Mouse (Mus musculus): ENCODE data around the gene Sphkap. TPM values are rescaled to one million over a fixed set of nuclear protein-coding genes. Genes with fewer than 3 reads are reported as not detected.
A peak's percentile ranks its signal among the peaks of the same experiment; 100 is the strongest.

The Sphkap gene
- total RNA-seq (2014; rRNA removed) (63.2 and 68.3 TPM in 2 replicates), polyA plus RNA-seq (2015; fragmentation: Nextera tagmentation; extraction: Ambion mirVana) (16.7 and 17.2 TPM in 2 replicates)

DNA sequence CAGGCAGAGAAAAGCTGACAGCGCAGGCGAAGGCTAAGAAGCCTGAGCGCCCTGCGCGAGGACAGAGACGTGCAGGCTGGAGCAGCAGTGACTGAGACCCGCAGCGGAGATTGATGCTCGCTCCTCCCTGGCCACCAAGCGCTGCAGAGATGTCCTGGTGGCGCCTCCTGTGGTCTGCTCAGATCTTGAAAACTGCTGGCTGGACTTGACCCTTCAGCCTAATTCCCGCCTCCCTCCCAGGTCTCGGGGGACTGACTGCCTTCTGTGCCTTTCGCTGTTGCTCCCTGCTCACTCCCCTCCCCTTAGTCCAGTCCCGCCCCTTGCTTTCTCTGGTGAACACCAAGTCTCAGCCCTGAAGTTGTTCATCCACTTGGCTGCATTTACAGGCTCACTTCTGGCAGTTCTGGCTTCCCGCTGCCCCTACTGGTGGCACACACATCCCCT lies at the start of gene Sphkap:
TSS of gene Sphkap (minus strand) at position 180 of the 444 bp plus-strand sequence.
- H3K9me3 ChIP-seq (ENCODE audit: low read length), result no peaks in the 10 kb centered on the region
- no peaks in the 10 kb centered on the region for H3K4me1 ChIP-seq (ENCODE audit: insufficient read depth, low read length)
- no peaks in the 10 kb centered on the region for H3K27me3 ChIP-seq (ENCODE audit: insufficient read depth, low read length)
- DNase-seq (ENCODE audit: low spot score) (peak; percentile 84), ATAC-seq (ENCODE audit: low FRiP score) (peak; percentile 78)
- TF ChIP-seq CTCF (IDR thresholded peaks at IDR 0.05), result peak; percentile 47
- H3K9ac ChIP-seq (replicated peaks; ENCODE audit: low read length, poor library complexity, severe bottlenecking), result peak within 1 kb of the TSS; percentile 54
- WGBS, result under 1% methylated on average over 16 of the region's 16 CpGs
- peak within 1 kb of the TSS; percentile 50 for H3K4me3 ChIP-seq (ENCODE audit: low read depth, low read length)
- H3K4me2 ChIP-seq (ENCODE audit: low read depth, low read length, poor library complexity, severe bottlenecking), result peak within 1 kb of the TSS; percentile 67
- no peaks in the 10 kb centered on the region for H3K36me3 ChIP-seq (ENCODE audit: insufficient read depth, low read length)
- H3K27ac ChIP-seq (ENCODE audit: low read depth, low read length), result no peak within 1 kb of the TSS

DNA sequence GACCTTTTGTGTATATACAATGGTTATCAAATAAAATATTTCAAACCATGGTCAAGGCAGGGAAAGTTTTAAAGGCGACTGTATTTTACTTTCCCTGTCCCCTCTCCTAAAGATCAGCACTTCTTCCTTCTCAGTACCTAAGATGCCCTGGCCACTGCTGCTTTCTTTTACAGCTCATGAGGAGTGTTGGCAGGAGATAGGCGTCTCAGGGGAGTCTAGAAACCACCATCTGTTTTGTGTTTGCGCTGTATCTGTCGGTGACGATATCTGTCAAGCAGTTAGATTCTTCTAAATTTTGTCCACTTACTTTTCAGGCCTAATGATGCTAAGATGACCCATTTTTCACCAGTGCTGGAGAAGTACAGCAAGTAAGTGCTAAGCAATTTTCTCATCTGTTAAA lies 43.3 kb upstream of the Sphkap start:
- Histone ChIP-seq H3K4me2 (ENCODE audit: low read depth, low read length, poor library complexity, severe bottlenecking) (no peak overlapping the region), H3K4me3 (ENCODE audit: low read depth, low read length) (no peak overlapping the region), H3K27ac (ENCODE audit: low read depth, low read length) (no peak overlapping the region), H3K36me3 (ENCODE audit: insufficient read depth, low read length) (no peaks in the 10 kb centered on the region), H3K9me3 (ENCODE audit: low read length) (no peaks in the 10 kb centered on the region), H3K27me3 (ENCODE audit: insufficient read depth, low read length) (no peaks in the 10 kb centered on the region), H3K9ac (replicated peaks; ENCODE audit: low read length, poor library complexity, severe bottlenecking) (no peak overlapping the region), H3K4me1 (ENCODE audit: insufficient read depth, low read length) (no peaks in the 10 kb centered on the region)
- no peak; the same call in 1 of the 2 replicates for ATAC-seq (ENCODE audit: low FRiP score)
- 80% methylated on average over 5 of the region's 5 CpGs for WGBS
- TF ChIP-seq CTCF (IDR thresholded peaks at IDR 0.05), result no peak
- DNase-seq (ENCODE audit: low spot score), result peak; percentile 69

DNA sequence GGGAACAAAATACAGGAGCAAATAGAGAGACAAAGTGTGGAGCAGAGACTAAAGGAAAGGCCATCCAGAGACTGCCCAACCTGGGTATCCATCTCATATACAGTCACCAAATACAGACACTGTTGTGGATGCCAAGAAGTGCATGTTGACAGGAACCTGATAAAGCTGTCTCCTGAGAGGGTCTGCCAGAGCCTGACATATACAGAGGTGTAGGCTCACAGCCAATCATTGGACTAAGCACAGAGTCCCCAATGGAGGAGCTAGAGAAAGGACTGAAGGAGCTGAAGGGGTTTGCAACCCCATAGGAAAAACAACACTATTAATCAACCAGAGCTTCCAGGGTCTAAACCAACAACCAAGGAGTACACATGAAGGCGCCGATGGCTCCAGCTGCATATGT lies 32.4 kb upstream of the Sphkap start:
- no peak overlapping the region for H3K4me2 ChIP-seq (ENCODE audit: low read depth, low read length, poor library complexity, severe bottlenecking)
- no peaks in the 10 kb centered on the region for H3K9me3 ChIP-seq (ENCODE audit: low read length)
- no peaks in the 10 kb centered on the region for H3K27me3 ChIP-seq (ENCODE audit: insufficient read depth, low read length)
- no peak overlapping the region for H3K27ac ChIP-seq (ENCODE audit: low read depth, low read length)
- no peaks in the 10 kb centered on the region for H3K4me1 ChIP-seq (ENCODE audit: insufficient read depth, low read length)
- ATAC-seq (ENCODE audit: low FRiP score) (no peak), DNase-seq (ENCODE audit: low spot score) (no peak)
- 94% methylated on average over 2 of the region's 2 CpGs for WGBS
- no peak overlapping the region for H3K9ac ChIP-seq (replicated peaks; ENCODE audit: low read length, poor library complexity, severe bottlenecking)
- H3K36me3 ChIP-seq (ENCODE audit: insufficient read depth, low read length), result no peaks in the 10 kb centered on the region
- H3K4me3 ChIP-seq (ENCODE audit: low read depth, low read length), result no peak overlapping the region
- no peak for TF ChIP-seq CTCF (IDR thresholded peaks at IDR 0.05)

DNA sequence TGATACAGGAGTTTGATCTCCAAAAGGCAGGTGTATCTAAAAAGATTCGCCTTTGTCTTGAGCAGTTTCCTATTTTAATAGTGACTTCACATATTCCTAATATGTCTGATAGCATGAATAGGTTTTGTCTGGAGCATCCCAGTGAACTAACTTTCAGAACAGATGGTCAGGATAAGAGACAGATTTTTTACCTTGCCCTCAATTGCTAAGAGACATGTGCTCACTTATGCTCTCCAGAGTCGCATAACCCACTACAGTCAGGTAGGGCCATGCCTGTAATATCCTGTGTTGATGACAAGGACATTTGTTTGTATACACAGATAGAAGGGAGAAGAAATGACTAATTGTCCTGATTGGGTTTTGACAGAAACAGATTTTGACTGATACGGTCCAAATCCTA lies 25.9 kb upstream of the Sphkap start:
- no peak overlapping the region for H3K4me2 ChIP-seq (ENCODE audit: low read depth, low read length, poor library complexity, severe bottlenecking)
- 95% methylated on average over 3 of the region's 3 CpGs for WGBS
- H3K27ac ChIP-seq (ENCODE audit: low read depth, low read length), result no peak overlapping the region
- no peaks in the 10 kb centered on the region for H3K27me3 ChIP-seq (ENCODE audit: insufficient read depth, low read length)
- H3K9ac ChIP-seq (replicated peaks; ENCODE audit: low read length, poor library complexity, severe bottlenecking), result no peak overlapping the region
- DNase-seq (ENCODE audit: low spot score) (no peak), ATAC-seq (ENCODE audit: low FRiP score) (no peak)
- H3K9me3 ChIP-seq (ENCODE audit: low read length), result no peaks in the 10 kb centered on the region
- H3K4me3 ChIP-seq (ENCODE audit: low read depth, low read length), result no peak overlapping the region
- H3K36me3 ChIP-seq (ENCODE audit: insufficient read depth, low read length), result no peaks in the 10 kb centered on the region
- TF ChIP-seq CTCF (IDR thresholded peaks at IDR 0.05), result no peak
- H3K4me1 ChIP-seq (ENCODE audit: insufficient read depth, low read length), result no peaks in the 10 kb centered on the region

DNA sequence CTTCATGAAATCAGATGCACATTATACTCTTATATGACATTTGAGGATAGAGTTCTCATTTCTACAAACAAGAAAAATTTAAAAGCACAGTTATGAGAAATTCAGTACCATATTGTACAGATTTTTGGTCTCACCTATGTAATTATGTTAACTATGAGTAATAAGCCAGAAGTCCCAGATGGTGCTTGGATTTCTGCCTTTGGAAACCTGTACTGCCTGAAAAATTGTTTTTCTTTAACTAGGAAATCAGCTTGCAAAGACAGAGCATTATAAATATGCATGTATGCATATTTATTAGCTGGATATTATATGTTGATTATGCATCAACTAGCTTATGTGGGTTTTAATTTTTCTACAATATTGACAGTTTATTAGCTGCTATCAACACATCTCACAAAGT lies 21.9 kb upstream of the Sphkap start:
- no peaks in the 10 kb centered on the region for H3K4me1 ChIP-seq (ENCODE audit: insufficient read depth, low read length)
- TF ChIP-seq CTCF (IDR thresholded peaks at IDR 0.05), result no peak
- H3K4me3 ChIP-seq (ENCODE audit: low read depth, low read length), result no peak overlapping the region
- H3K36me3 ChIP-seq (ENCODE audit: insufficient read depth, low read length), result no peaks in the 10 kb centered on the region
- no peak for DNase-seq (ENCODE audit: low spot score)
- H3K27me3 ChIP-seq (ENCODE audit: insufficient read depth, low read length), result no peaks in the 10 kb centered on the region
- H3K4me2 ChIP-seq (ENCODE audit: low read depth, low read length, poor library complexity, severe bottlenecking), result no peak overlapping the region
- no peaks in the 10 kb centered on the region for H3K9me3 ChIP-seq (ENCODE audit: low read length)
- no peak overlapping the region for H3K9ac ChIP-seq (replicated peaks; ENCODE audit: low read length, poor library complexity, severe bottlenecking)
- no peak overlapping the region for H3K27ac ChIP-seq (ENCODE audit: low read depth, low read length)
- ATAC-seq (ENCODE audit: low FRiP score), result no peak

DNA sequence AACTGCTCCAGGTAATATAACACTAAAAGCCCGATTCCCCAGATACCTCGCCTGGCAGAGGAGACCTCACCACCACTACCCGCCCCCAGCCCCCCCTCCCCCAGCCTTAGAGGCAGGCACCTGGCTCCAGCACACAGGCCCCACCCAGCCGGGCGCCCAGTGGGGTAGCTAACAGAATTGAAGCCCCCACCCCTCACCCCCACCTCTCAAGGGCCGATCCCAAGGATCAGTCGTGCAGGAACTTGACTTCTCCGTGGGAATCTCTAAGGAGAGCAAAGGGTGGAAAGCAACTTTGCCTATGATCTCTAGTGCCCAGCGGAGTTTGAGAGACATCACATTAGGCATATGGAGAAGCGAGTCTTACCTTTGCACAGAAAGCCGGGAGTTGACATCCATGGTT lies 384 bp downstream of the Sphkap start:
- WGBS, result 4% methylated on average over 11 of the region's 11 CpGs
- no peak for TF ChIP-seq CTCF (IDR thresholded peaks at IDR 0.05)
- Histone ChIP-seq H3K27ac (ENCODE audit: low read depth, low read length) (no peak overlapping the region), H3K4me3 (ENCODE audit: low read depth, low read length) (peak overlapping the region; percentile 50), H3K36me3 (ENCODE audit: insufficient read depth, low read length) (no peaks in the 10 kb centered on the region), H3K4me2 (ENCODE audit: low read depth, low read length, poor library complexity, severe bottlenecking) (peak overlapping the region; percentile 67), H3K9me3 (ENCODE audit: low read length) (no peaks in the 10 kb centered on the region), H3K4me1 (ENCODE audit: insufficient read depth, low read length) (no peaks in the 10 kb centered on the region), H3K27me3 (ENCODE audit: insufficient read depth, low read length) (no peaks in the 10 kb centered on the region), H3K9ac (replicated peaks; ENCODE audit: low read length, poor library complexity, severe bottlenecking) (peak overlapping the region; percentile 54)
- ATAC-seq (ENCODE audit: low FRiP score) (peak; percentile 63), DNase-seq (ENCODE audit: low spot score) (no peak)

All from midbrain, postnatal 0 days (tissue).